Mouse (Mus musculus) ES-Bruce4 (cell line): Measurements from ENCODE around the gene Trpm8.

Experiments
- CTCF ChIP-seq: IDR thresholded peaks from one replicate; pipeline ENCODE4 v1.8.1; 2011; ENCODE audit warnings: low read depth, low read length
- POLR2A ChIP-seq: IDR thresholded peaks from one replicate; pipeline ENCODE4 v1.8.1; 2011; ENCODE audit warnings: low read length; ENCODE audit not compliant: insufficient read depth

GRCm38 (mm10) chr1:88249596-88249995 lies 27.9 kb upstream of the Trpm8 start:
- TF ChIP-seq CTCF: no peak
- TF ChIP-seq POLR2A: no peak
